Mouse (Mus musculus) lung, postnatal 0 days (tissue): ENCODE data around the gene Srxn1.

ENCODE experiments used
- CTCF ChIP-seq: IDR thresholded peaks from 2 replicates; pipeline ENCODE4 v1.5.1; 2016; ENCODE audit warnings: antibody characterized with exemption, mild to moderate bottlenecking
- EP300 ChIP-seq: IDR thresholded peaks from 2 replicates; pipeline ENCODE4 v1.6.1; 2016; ENCODE audit warnings: antibody characterized with exemption, mild to moderate bottlenecking, control low read depth

DNA sequence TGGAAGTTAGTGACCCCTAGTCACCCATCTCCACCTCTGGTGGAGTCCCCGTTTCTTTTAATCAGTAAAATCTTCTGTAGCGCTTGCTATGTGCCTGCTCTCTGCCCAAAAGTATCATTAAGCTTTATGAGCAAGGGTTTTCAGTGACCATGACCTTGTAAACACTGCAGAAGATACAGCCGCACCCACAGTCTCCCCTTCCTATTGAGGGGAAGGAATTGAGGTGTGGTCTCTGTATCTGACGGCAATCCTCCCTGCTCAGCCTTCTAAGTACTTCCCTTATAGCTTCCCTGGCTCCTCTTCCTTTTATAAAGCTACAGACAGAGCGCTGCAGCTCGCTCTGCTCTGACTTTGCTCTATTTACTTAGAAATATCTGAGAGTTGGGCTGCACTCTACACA is 51.2 kb downstream of the Srxn1 start:
- TF ChIP-seq CTCF: no peak
- TF ChIP-seq EP300: no peak
